Mouse (Mus musculus) kidney, adult 2 months (tissue): ENCODE measurements at regions not wholly inside any gene's neighbourhood (a gene's known extent, or its start where the extent isn't known, plus 50 kb on each side); places are given as distances from the start of the nearest gene placed in this dataset.

ENCODE experiments used
- CTCF ChIP-seq: fragments of 200-500 bp; conservative IDR thresholded peaks from 2 replicates; pipeline ENCODE4 v1.5.1; 2011; ENCODE audit warnings: low read depth, mild to moderate bottlenecking, control low read depth, low read length, moderate library complexity, mixed read lengths; ENCODE audit not compliant: insufficient read depth, insufficient read length
- POLR2A ChIP-seq: fragments of 200-500 bp; IDR thresholded peaks from one replicate; pipeline ENCODE4 v1.6.1; 2011; ENCODE audit warnings: low read depth, low read length, control low read depth

GRCm38 (mm10) chr16:26787042-26787620, 204.3 kb downstream of the Gmnc start:
- TF ChIP-seq POLR2A (no peak), CTCF (no peak)
